Mouse (Mus musculus) ES-Bruce4 (cell line): ENCODE measurements around the gene Adarb1.

Experiments
- CTCF ChIP-seq: IDR thresholded peaks from one replicate; pipeline ENCODE4 v1.8.1; 2011; ENCODE audit warnings: low read depth, low read length
- EP300 ChIP-seq: IDR thresholded peaks from 2 replicates; pipeline ENCODE4 v1.6.1; 2011; ENCODE audit warnings: low read depth, low read length; ENCODE audit not compliant: insufficient read depth
- POLR2A ChIP-seq: IDR thresholded peaks from one replicate; pipeline ENCODE4 v1.8.1; 2011; ENCODE audit warnings: low read length; ENCODE audit not compliant: insufficient read depth

DNA sequence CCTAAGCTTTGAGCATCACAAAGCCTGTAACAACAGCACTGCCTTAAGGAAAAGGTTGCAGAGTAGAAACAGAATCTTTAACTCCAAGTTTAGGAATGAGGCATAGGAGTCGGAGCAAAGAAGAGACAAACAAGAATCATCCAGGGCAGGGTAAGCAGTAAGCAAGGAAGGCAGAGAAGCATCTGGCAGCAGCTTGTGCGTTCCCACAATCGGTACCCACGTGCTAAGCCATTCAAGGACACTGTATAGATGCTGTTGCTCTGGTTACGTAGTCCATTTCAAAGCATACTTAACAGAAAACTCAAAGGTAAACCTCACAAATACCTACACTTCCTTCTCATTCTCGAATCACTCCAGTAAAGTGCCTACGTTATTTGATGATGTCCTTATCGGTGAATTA lies 35.0 kb downstream of the Adarb1 start:
- no peak for TF ChIP-seq CTCF
- no peak for TF ChIP-seq POLR2A
- no peak for TF ChIP-seq EP300
